Mouse (Mus musculus) hindbrain, embryonic 10.5 days (tissue): ENCODE measurements around the gene Ddi2. TPM values are rescaled to one million over a fixed set of nuclear protein-coding genes. Genes with fewer than 3 reads are reported as not detected.

Source experiments
- DNase-seq: peaks from one replicate; pipeline ENCODE4 v3.0.0-alpha.2; 2017; ENCODE audit warnings: low spot score
- H3K27ac ChIP-seq: fragments of 300-500 bp; sonication (generic); 2 replicates; pipeline ENCODE4 v1.5.1; 2016; ENCODE audit warnings: mild to moderate bottlenecking, moderate library complexity
- H3K27me3 ChIP-seq: fragments of 300-500 bp; sonication (generic); 2 replicates; pipeline ENCODE4 v1.6.1; 2016; ENCODE audit warnings: mild to moderate bottlenecking; ENCODE audit not compliant: poor library complexity, insufficient read depth, severe bottlenecking
- H3K36me3 ChIP-seq: fragments of 300-500 bp; sonication (generic); 2 replicates; pipeline ENCODE4 v1.6.1; 2016; ENCODE audit warnings: mild to moderate bottlenecking, moderate library complexity
- H3K4me1 ChIP-seq: fragments of 300-500 bp; sonication (generic); replicated peaks from 2 replicates; pipeline ENCODE4 v1.6.1; 2016; ENCODE audit warnings: mild to moderate bottlenecking
- H3K4me3 ChIP-seq: fragments of 300-500 bp; sonication (generic); 2 replicates; pipeline ENCODE4 v1.5.1; 2016; ENCODE audit warnings: mild to moderate bottlenecking, moderate library complexity
- H3K9me3 ChIP-seq: fragments of 300-500 bp; sonication (generic); 2 replicates; pipeline ENCODE4 v1.6.1; 2016; ENCODE audit warnings: mild to moderate bottlenecking, moderate library complexity
- WGBS: fragments of 180-500 bp; shearing (Covaris S2); methylation state at CpG from one replicate; pipeline ENCODE4 v1.1.7; 2016; 5-methylcytosine and 5-hydroxymethylcytosine counted together
- polyA plus RNA-seq: library from polyadenylated mRNA; unstranded; fragments of >200 nt; fragmentation: Nextera tagmentation; extraction: Ambion mirVana; gene quantifications from 2 replicates; pipeline ENCODE4 v1.2.1, GENCODE M21; 2016

Gene Ddi2
- polyA plus RNA-seq, 1 experiment from 2014 or later, result 20.8 TPM

DNA sequence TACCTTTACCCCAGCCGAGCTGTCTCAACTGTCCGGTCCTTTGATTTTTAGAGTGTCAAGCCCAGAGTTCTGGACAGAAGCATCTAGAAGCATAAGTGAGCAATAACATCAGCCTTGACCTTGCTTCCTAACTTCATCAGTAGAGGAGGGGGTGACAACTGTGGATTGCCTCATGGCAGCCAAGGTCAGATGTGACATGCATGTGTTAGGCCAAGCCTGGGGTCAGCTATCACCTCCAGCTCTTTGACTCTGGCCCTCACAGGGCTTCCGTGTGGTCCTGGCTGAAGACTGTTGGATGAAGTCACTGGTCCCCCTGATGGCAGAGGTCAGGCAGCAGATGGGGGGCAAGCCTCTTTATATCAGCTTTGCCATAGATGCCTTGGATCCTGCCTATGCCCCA lies 33.9 kb upstream of the Ddi2 start:
- DNase-seq, result no peak
- H3K4me1 ChIP-seq, result peaks cover 5% of the 10 kb centered on the region
- H3K36me3 ChIP-seq, result peaks cover 22% of the 10 kb centered on the region
- H3K27me3 ChIP-seq, result no peaks in the 10 kb centered on the region
- H3K4me3 ChIP-seq, result no peak overlapping the region
- H3K27ac ChIP-seq, result no peak overlapping the region
- 91% methylated on average over 3 of the region's 3 CpGs for WGBS
- no peaks in the 10 kb centered on the region for H3K9me3 ChIP-seq

DNA sequence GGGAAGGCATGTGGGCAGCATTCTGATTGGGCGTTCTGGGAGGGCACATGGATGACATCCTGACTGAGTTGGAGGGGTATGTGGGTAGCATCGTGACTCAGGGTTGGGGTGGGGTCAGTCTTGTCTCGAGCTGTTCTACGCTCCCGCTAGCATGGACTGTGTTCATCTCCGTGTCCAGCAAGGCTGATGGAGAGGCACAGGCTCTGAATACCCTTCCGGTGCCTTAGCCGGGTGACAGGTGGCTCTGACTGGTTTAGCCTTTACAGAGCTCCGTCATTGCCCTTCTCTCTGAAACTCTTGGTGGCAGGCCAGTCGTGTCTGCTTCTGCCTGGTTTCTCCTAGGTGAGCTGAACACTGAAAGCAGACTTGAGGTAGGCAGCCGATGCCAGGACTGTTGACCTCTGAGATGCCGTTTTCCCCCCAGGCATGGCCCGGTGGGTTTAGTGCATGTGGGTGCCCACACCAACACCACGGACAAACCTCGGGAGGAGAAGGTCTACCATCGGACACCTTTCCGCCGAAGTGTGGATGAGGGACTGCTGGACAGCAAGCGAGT lies 32.2 kb upstream of the Ddi2 start:
- no peaks in the 10 kb centered on the region for H3K27me3 ChIP-seq
- no peak for DNase-seq
- H3K9me3 ChIP-seq, result no peaks in the 10 kb centered on the region
- no peak overlapping the region for H3K27ac ChIP-seq
- 91% methylated on average over 19 of the region's 19 CpGs for WGBS
- H3K4me1 ChIP-seq, result peaks cover 14% of the 10 kb centered on the region
- H3K4me3 ChIP-seq, result no peak overlapping the region
- 0 out of 2 replicates have a peak, but pooled peaks cover 5% of the 10 kb centered on the region for H3K36me3 ChIP-seq

DNA sequence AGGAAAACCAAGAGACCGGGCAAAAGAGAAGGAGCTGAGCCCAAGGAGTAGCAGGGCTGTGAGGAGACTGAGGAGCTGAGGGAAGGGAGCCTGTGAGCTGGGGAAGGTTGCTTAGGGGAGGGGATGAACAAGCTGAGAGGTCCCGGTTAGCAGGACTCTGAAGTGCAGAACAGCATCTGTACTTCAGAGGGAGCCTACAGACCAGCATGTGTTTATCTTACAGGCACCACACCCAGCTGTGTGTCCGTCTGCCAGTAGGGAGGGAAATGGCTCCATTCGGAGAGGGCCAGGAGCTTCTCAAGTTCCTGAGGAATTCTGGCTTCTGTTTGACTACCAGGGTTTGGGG lies 28.8 kb upstream of the Ddi2 start:
- Histone ChIP-seq H3K27me3 (peaks cover 5% of the 10 kb centered on the region; the same call in 1 of the 2 replicates), H3K27ac (peak overlapping the region; percentile 4; the same call in 1 of the 2 replicates), H3K4me1 (peaks cover 19% of the 10 kb centered on the region), H3K36me3 (no peaks in the 10 kb centered on the region), H3K4me3 (no peak overlapping the region), H3K9me3 (no peaks in the 10 kb centered on the region)
- WGBS, result 12% methylated on average over 4 of the region's 4 CpGs
- DNase-seq, result peak; percentile 18

DNA sequence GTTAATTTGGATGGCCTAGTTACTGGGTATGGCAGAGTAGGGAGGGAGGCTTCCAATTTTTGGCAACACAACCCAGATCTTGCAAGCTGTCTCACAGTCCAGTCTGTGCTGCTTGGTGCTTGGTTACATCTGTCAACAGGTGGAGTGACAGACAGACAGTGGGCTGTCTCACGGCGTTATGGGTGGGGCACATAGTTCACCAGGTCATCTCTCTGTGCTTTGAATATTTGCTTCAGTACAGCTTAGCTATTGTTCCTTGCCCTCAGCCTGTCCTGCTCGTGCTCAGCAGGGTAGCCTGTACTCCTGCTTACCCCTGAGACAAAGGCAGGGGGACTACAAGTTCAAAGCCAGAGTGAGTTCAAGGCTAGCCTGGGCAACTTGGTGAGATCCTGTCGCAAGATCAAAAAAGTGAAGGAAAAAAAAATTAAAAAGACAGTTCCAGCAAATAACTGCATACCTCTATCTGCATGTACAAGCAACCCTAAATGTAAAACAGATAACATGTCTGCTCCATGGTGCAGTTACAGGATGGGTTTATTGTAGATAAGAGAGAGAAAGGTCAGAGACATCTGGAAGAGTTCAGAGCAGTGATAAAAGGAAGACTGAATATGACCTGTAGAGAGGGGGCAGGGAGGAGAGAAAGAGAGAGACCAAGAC lies 28.3 kb upstream of the Ddi2 start:
- Histone ChIP-seq H3K4me1 (peaks cover 24% of the 10 kb centered on the region), H3K27ac (0 out of 2 replicates have a peak overlapping the region, but pooled peaks have one; percentile 4), H3K4me3 (no peak overlapping the region), H3K9me3 (no peaks in the 10 kb centered on the region), H3K36me3 (no peaks in the 10 kb centered on the region), H3K27me3 (peaks cover 10% of the 10 kb centered on the region; the same call in 1 of the 2 replicates)
- DNase-seq, result no peak
- 35% methylated on average over 4 of the region's 4 CpGs for WGBS

DNA sequence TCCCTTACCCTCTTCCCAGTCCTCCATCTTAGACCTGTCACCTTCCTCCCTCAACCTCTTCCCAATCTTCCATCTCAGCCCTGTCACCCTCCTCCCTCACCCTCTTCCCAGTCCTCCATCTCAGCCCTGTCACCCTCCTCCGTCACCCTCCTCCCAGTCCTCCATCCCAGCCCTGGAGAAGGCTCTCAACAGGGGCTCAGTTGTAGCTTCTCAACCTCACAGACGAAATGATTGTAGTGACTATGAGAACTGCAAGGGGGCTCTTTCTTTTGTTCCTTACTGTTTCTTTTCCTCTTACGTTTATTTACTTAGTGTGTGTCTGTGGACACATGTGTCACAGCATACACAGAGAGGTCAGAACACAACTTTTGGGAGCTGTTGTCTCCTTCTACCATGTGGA lies 27.6 kb upstream of the Ddi2 start:
- WGBS, result 66% methylated on average over 3 of the region's 3 CpGs
- no peaks in the 10 kb centered on the region for H3K36me3 ChIP-seq
- H3K27me3 ChIP-seq, result peaks cover 12% of the 10 kb centered on the region; the same call in 1 of the 2 replicates
- H3K27ac ChIP-seq, result no peak overlapping the region
- no peak overlapping the region for H3K4me3 ChIP-seq
- no peak for DNase-seq
- H3K4me1 ChIP-seq, result peaks cover 25% of the 10 kb centered on the region
- H3K9me3 ChIP-seq, result no peaks in the 10 kb centered on the region

DNA sequence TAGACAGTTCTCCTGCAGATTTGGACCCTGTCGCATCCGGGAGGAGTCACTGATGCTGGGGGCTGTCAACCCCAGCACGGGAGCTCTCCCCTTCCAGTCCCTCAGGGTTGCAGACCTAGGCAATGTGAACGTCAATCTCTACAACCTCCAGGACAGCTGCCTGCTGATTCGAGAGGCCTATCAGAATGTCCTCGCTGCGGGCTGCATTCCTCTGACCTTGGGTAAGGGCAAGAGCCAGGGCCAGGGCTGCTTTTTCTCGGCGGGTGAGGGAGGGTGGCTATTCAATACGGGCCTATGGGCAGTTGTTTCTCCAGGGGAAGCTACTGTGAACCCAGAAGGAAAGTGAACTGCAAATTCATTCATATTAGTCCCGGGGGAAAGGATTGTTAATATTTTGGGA lies 26.3 kb upstream of the Ddi2 start:
- Histone ChIP-seq H3K4me1 (peaks cover 25% of the 10 kb centered on the region), H3K27ac (no peak overlapping the region)
- WGBS, result 27% methylated on average over 11 of the region's 11 CpGs

DNA sequence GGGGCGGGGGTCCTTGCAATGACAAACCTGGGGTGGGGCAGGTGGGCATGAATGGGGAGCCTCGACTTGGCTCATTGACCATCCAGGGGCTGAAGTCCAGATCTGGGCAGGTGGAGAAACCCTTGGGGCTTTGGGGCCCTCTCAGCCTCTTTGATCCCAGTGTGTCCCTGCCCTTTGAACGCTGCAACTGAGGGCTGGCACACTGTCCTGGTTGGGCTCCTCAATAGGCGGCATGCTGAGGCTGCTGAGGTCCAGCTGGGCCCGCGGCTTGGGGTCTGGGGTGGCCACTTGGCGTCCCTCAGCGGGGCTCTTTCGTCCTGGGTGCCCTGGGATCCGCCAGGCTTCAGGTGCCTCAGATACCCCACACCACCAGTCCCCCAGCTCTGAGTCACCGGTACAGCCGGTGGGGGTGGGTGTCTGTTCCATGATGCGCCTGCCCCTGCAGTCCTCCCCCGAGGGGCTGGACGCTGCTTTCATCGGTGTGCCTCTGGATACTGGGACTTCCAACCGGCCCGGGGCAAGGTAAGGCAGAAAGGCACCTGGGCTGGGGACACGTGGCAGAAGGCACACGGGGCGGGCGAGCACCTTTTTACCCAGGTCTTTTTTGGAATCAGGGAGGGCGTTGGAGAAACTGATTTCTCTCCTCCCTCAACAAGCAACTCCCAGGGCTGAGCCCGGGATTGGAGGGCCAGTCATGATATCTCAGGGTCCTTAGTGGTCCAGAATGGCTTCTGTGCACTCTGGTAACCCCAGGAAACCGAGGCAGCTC lies 23.5 kb upstream of the Ddi2 start, which contains the start of gene Agmat:
Agmat (plus strand) TSS at position 95 of the 769 bp plus-strand sequence.
- Histone ChIP-seq H3K36me3 (no peaks in the 10 kb centered on the region), H3K9me3 (no peaks in the 10 kb centered on the region), H3K27me3 (peaks cover 12% of the 10 kb centered on the region; the same call in 1 of the 2 replicates), H3K4me1 (peaks cover 16% of the 10 kb centered on the region), H3K4me3 (no peak within 1 kb of the TSS), H3K27ac (no peak within 1 kb of the TSS)
- DNase-seq, result no peak
- whole genome bisulfite sequencing, result 18% methylated on average over 25 of the region's 25 CpGs

More for the DNA sequence above, 26.3 kb upstream of the Ddi2 start:
- H3K36me3 ChIP-seq, result no peaks in the 10 kb centered on the region
- DNase-seq, result no peak
- H3K27me3 ChIP-seq, result peaks cover 12% of the 10 kb centered on the region; the same call in 1 of the 2 replicates
- no peaks in the 10 kb centered on the region for H3K9me3 ChIP-seq
- H3K4me3 ChIP-seq, result no peak overlapping the region

DNA sequence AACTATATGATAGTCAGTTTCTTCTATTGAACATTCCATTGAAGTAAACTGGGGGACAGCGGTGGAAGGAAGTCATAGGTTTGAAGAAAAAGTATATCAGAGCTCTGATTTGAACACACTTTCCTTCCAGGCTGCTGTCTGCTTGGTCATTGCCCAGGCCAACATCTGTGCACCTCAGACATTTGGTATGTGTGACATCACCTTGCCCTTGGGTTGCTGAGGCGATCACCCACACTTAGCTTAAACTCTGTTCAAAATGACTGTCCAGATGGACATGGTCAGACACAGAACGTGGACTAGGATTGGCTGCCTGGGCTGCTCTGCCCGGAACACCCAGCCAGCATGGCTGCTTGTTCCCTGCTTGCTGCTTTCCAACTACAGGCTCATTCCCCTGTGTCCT lies 19.2 kb upstream of the Ddi2 start:
- Histone ChIP-seq H3K4me1 (0 out of 2 replicates have a peak, but pooled peaks cover 6% of the 10 kb centered on the region), H3K27ac (no peak overlapping the region), H3K4me3 (no peak overlapping the region), H3K36me3 (no peaks in the 10 kb centered on the region), H3K9me3 (no peaks in the 10 kb centered on the region), H3K27me3 (peaks cover 10% of the 10 kb centered on the region; the same call in 1 of the 2 replicates)
- 87% methylated on average over 4 of the region's 4 CpGs for whole genome bisulfite sequencing
- no peak for DNase-seq

DNA sequence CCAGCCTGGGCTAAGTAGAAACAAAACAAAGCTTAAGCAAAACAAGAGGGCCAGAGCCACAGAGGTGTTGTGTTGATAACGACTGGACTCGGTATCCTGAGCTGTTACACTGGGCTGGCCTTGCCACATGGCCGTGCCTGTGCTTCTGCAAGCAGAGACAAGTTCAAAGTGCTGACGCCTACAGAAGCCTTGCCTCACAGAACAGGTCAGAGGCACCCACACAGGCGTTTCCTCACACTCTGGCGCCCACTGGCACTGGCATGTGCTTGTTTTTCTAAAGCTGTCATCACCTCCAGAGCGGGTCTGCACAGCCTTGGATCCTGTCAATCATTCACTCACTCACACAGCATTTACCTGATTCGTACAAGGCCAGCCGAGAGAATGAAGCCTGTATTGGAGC lies 18.6 kb upstream of the Ddi2 start:
- Histone ChIP-seq H3K9me3 (no peaks in the 10 kb centered on the region), H3K27ac (no peak overlapping the region), H3K27me3 (peaks cover 5% of the 10 kb centered on the region; the same call in 1 of the 2 replicates), H3K4me1 (0 out of 2 replicates have a peak, but pooled peaks cover 4% of the 10 kb centered on the region), H3K4me3 (no peak overlapping the region), H3K36me3 (no peaks in the 10 kb centered on the region)
- 59% methylated on average over 9 of the region's 9 CpGs for WGBS
- peak; percentile 20 for DNase-seq

DNA sequence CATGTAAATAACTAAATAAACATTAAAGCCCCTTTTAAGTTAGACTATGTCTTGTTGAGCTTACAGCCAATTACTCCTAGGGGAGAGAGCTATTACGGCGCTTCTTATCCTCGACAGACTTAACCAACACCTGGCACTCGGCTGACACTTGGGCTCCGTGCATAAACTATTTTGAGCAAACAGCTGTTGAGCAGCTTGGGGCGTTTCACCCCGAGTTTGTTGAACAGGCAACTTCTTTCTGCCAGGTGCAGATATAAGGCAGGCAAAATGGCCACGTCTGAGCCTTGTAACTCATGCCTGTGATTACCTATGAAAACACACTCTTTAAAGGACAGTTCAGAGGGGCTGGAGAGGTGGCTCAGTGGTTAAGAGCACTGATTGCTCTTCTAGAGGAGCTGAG lies 14.8 kb upstream of the Ddi2 start:
- Histone ChIP-seq H3K27ac (no peak overlapping the region), H3K36me3 (no peaks in the 10 kb centered on the region), H3K4me1 (peaks cover 13% of the 10 kb centered on the region), H3K27me3 (no peaks in the 10 kb centered on the region), H3K4me3 (no peak overlapping the region), H3K9me3 (no peaks in the 10 kb centered on the region)
- no peak for DNase-seq
- WGBS, result 76% methylated on average over 8 of the region's 8 CpGs

DNA sequence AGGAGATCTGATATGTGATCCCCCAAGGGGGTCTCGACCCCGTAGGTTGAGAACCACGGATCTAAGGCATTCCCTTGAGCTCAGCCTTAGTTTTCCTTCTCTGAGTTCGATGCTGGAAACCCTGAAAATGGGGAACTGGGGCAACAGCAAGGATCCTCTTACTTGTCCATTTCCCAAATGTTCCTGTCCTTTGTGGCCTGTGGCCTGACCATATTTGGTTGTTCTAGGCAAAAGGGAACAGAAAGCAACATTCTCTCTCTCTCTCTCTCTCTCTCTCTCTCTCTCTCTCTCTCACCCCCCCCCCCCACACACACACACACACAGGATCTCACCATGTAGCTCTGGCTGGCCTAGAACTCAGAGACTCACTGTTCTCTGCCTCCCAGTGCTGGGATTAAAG lies 13.6 kb upstream of the Ddi2 start:
- Histone ChIP-seq H3K4me1 (peaks cover 13% of the 10 kb centered on the region), H3K4me3 (no peak overlapping the region), H3K27ac (no peak overlapping the region), H3K36me3 (no peaks in the 10 kb centered on the region), H3K27me3 (no peaks in the 10 kb centered on the region), H3K9me3 (no peaks in the 10 kb centered on the region)
- no peak for DNase-seq
- 68% methylated on average over 4 of the region's 4 CpGs for WGBS

DNA sequence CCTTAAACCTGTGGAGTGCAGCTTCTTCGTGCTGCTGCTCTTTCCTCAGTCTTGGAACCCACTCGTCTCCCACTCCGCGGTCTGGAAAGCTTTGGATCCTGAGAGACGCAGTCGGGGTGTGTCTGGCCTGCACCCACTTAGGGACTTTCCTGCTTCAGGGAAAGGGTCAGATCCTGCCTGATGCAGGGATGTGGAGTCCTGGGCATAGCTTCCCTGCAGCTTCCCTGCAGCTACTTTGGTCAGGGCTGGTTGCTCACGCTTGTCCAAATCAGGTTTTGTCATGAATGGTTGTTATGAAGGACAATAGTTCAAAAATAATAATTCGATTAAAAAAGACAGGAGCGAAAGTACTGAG lies 12.0 kb upstream of the Ddi2 start:
- H3K27me3 ChIP-seq, result peaks cover 5% of the 10 kb centered on the region; the same call in 1 of the 2 replicates
- DNase-seq, result no peak
- H3K4me1 ChIP-seq, result peaks cover 13% of the 10 kb centered on the region
- no peaks in the 10 kb centered on the region for H3K36me3 ChIP-seq
- H3K4me3 ChIP-seq, result peak overlapping the region; percentile 53
- no peaks in the 10 kb centered on the region for H3K9me3 ChIP-seq
- WGBS, result 23% methylated on average over 9 of the region's 9 CpGs
- peak overlapping the region; percentile 83 for H3K27ac ChIP-seq
